Mouse (Mus musculus) c-Kit-negative CD71-positive TER-119-positive erythroid progenitor cells, embryonic 14.5 days (primary cell): ENCODE results near the gene Actl7a.

Experiments used
- DNase-seq: peaks from one replicate; pipeline ENCODE4 v3.0.0-alpha.2; 2013; ENCODE audit warnings: low read depth, low spot score

Actl7a gene

GRCm38 (mm10) chr4:56757693-56758092 is 14.5 kb downstream of the Actl7a start:
- DNase-seq: no peak

- no peak for DNase-seq
These were observed 24.7 kb downstream of the Actl7a start for GRCm38 (mm10) chr4:56767861-56768284.

- no peak for DNase-seq
These were observed 25.7 kb downstream of the Actl7a start for GRCm38 (mm10) chr4:56768913-56769312.

- no peak for DNase-seq
These were observed 27.9 kb downstream of the Actl7a start for GRCm38 (mm10) chr4:56771065-56771464.

GRCm38 (mm10) chr4:56791373-56791772 is 48.2 kb downstream of the Actl7a start:
- no peak for DNase-seq
